Comparison of ENCODE assay signal across 8 mouse cellular contexts in genomic region chr3:122244759-122245158, GRCm38 (mm10). TPM values are rescaled to one million over a fixed set of nuclear protein-coding genes. Genes with fewer than 3 reads are reported as not detected.
DNase-seq lines count a peak whose midpoint lies in the region; ATAC-seq and TF ChIP-seq lines count a peak whose summit lies in the region.

No protein-coding gene starts in this region.

- peaks cover 4% of the 10 kb centered on the region for H3K4me1 ChIP-seq in heart, adult 2 months (ENCODE audit: control insufficient read depth, insufficient read depth, low read length)
- H3K4me1 ChIP-seq in forebrain, embryonic 14.5 days (ENCODE audit: control insufficient read depth, insufficient read depth, low read length): peaks cover 14% of the 10 kb centered on the region
- peaks cover 31 to 34% of the 10 kb centered on the region in 2 experiments for H3K4me1 ChIP-seq in liver, embryonic 14.5 days (replicated peaks; ENCODE audit: control insufficient read depth in 2 of 2, insufficient read depth in 2 of 2, low read length in 1 of 2)

- no peak for DNase-seq in heart, adult 2 months
- no peak for DNase-seq in heart, postnatal 4 days
- DNase-seq in forebrain, embryonic 14.5 days (ENCODE audit: low spot score): no peak
- no peak for DNase-seq in liver, embryonic 14.5 days (ENCODE audit: low read depth in 3 of 3, low spot score in 3 of 3)
- no peak for DNase-seq in adrenal gland, postnatal 36 days
- no peak for DNase-seq in ovary, adult 18-20 months (ENCODE audit: low spot score)
- no peak for DNase-seq in frontal cortex, postnatal 36 days (ENCODE audit: low spot score in 2 of 2)

- peak overlapping the region; percentile 38; the same call in 1 of the 2 replicates for H3K4me3 ChIP-seq in heart, adult 2 months
- H3K4me3 ChIP-seq in forebrain, embryonic 14.5 days (ENCODE audit: low read depth, low read length): peak overlapping the region; percentile 92
- peak overlapping the region in 1 of 2 experiments; percentile 41; a peak in 2 of 4 replicates for H3K4me3 ChIP-seq in liver, embryonic 14.5 days (ENCODE audit: insufficient read depth in 1 of 2, low read depth in 2 of 2, low read length in 2 of 2)

- 0 out of 2 replicates have a peak overlapping the region, but pooled peaks have one; percentile 0 for H3K27ac ChIP-seq in heart, adult 2 months
- H3K27ac ChIP-seq in forebrain, embryonic 14.5 days (ENCODE audit: low read depth, low read length): peak overlapping the region; percentile 92; the same call in 1 of the 2 replicates
- H3K27ac ChIP-seq in liver, embryonic 14.5 days: peak overlapping the region; percentile 54

- H3K9me3 ChIP-seq in forebrain, embryonic 14.5 days (replicated peaks; ENCODE audit: control insufficient read depth, low read length): no peaks in the 10 kb centered on the region
- H3K9me3 ChIP-seq in liver, embryonic 14.5 days (ENCODE audit: control insufficient read depth, low read length): no peaks in the 10 kb centered on the region

- WGBS in heart, adult 2 months: 50% methylated on average over 6 of the region's 6 CpGs
- WGBS in forebrain, embryonic 14.5 days: 40% methylated on average over 6 of the region's 6 CpGs
- 47% methylated on average over 6 of the region's 6 CpGs for WGBS in liver, embryonic 14.5 days (ENCODE audit: insufficient replicate concordance)

- H3K79me2 ChIP-seq in heart, adult 2 months (replicated peaks; ENCODE audit: control insufficient read depth, insufficient read depth, low read length): no peaks in the 10 kb centered on the region; the same call in 1 of the 2 replicates

- H3K4me2 ChIP-seq in forebrain, embryonic 14.5 days (ENCODE audit: low read length): peak overlapping the region; percentile 58
- peak overlapping the region; percentile 77 for H3K4me2 ChIP-seq in liver, embryonic 14.5 days (ENCODE audit: low read depth)

- H3K9ac ChIP-seq in heart, adult 2 months (ENCODE audit: low read depth, low read length): no peak overlapping the region
- peak overlapping the region; percentile 57 for H3K9ac ChIP-seq in forebrain, embryonic 14.5 days (ENCODE audit: low read length)
- H3K9ac ChIP-seq in liver, embryonic 14.5 days (replicated peaks): peak overlapping the region; percentile 39

- no peak for TF ChIP-seq CTCF in heart, adult 2 months (IDR thresholded peaks at IDR 0.05)
- TF ChIP-seq CTCF in liver, embryonic 14.5 days (IDR thresholded peaks at IDR 0.05; ENCODE audit: low read depth): no peak

- H3K36me3 ChIP-seq in heart, adult 2 months (ENCODE audit: control insufficient read depth, insufficient read depth, low read length): no peaks in the 10 kb centered on the region; the same call in 1 of the 2 replicates
- H3K36me3 ChIP-seq in forebrain, embryonic 14.5 days (ENCODE audit: control insufficient read depth, insufficient read depth, low read length): no peaks in the 10 kb centered on the region
- H3K36me3 ChIP-seq in liver, embryonic 14.5 days (replicated peaks; ENCODE audit: control insufficient read depth, insufficient read depth, low read depth): peaks cover 12% of the 10 kb centered on the region

- no peak for TF ChIP-seq POLR2A in heart, adult 2 months (IDR thresholded peaks at IDR 0.05; ENCODE audit: insufficient read depth, low read depth, low read length)

- intact Hi-C loops in heart, adult 2 months (cut with DNase I): loop anchor here (1.0 to 5.0 kb wide), 2 partner anchors 30 to 48 kb away; partner anchors contain the start of genes Bcar3 and Dnttip2

- TF ChIP-seq EP300 in heart, adult 2 months (IDR thresholded peaks at IDR 0.05; ENCODE audit: insufficient read depth, low read depth, low read length): no peak
- no peak for TF ChIP-seq EP300 in liver, embryonic 14.5 days (IDR thresholded peaks at IDR 0.05; ENCODE audit: low read depth)

- peak; percentile 4 for ATAC-seq in CD4-positive, CD25-positive, alpha-beta regulatory T cell, adult 4 months
- ATAC-seq in forebrain, embryonic 14.5 days: peak; percentile 0; the same call in 1 of the 2 replicates
- no peak for ATAC-seq in liver, embryonic 14.5 days (ENCODE audit: insufficient read depth)

- no peaks in the 10 kb centered on the region for H3K27me3 ChIP-seq in heart, adult 2 months (ENCODE audit: control insufficient read depth, insufficient read depth, low read length)
- H3K27me3 ChIP-seq in forebrain, embryonic 14.5 days (replicated peaks; ENCODE audit: control insufficient read depth, insufficient read depth, low read length): no peaks in the 10 kb centered on the region
- no peaks in the 10 kb centered on the region for H3K27me3 ChIP-seq in liver, embryonic 14.5 days (ENCODE audit: control insufficient read depth, insufficient read depth, low read length)

RNA-seq across cellular contexts. Expression of gene Gclm, which starts 0.6 kb away (rescaled TPM):
- 10 to 100 TPM; 44.8 to 51.4 TPM for total RNA-seq in heart, adult 2 months (2021)
- polyA plus RNA-seq in heart, adult 2 months (2012; rRNA removed): 20.7 and 22.5 TPM in 2 replicates
- total RNA-seq in heart, postnatal 4 days (2021): 10 to 100 TPM; 43.9 to 58.5 TPM
- 10 to 100 TPM in 1 of 2 experiments, 1 to 10 TPM in 1; 7.8 to 11.4 TPM for polyA plus RNA-seq in CD4-positive, CD25-positive, alpha-beta regulatory T cell, adult 4 months (2017; shearing (Covaris generic))
- 34.7 and 36.7 TPM in 2 replicates for polyA plus RNA-seq in forebrain, embryonic 14.5 days (2014; fragmentation: Nextera tagmentation; extraction: Ambion mirVana)
- polyA plus RNA-seq in liver, embryonic 14.5 days (2012; rRNA removed): 95.7 and 140 TPM in 2 replicates
- polyA plus RNA-seq in liver, embryonic 14.5 days (2014; fragmentation: Nextera tagmentation; extraction: Ambion mirVana): 360 and 422 TPM in 2 replicates
- total RNA-seq in adrenal gland, postnatal 36 days (2021): 100 to 1,000 TPM; 111 to 119 TPM

RNA-seq across cellular contexts. Expression of gene Dnttip2, which starts 29.4 kb away (rescaled TPM):
- total RNA-seq in heart, adult 2 months (2021): 10 to 100 TPM; 25.7 to 25.8 TPM
- polyA plus RNA-seq in heart, adult 2 months (2012; rRNA removed): 6.9 and 11.1 TPM in 2 replicates
- 10 to 100 TPM; 28.9 to 30.8 TPM for total RNA-seq in heart, postnatal 4 days (2021)
- polyA plus RNA-seq in CD4-positive, CD25-positive, alpha-beta regulatory T cell, adult 4 months (2017; shearing (Covaris generic)): 100 to 1,000 TPM; 108 to 120 TPM
- 60.5 and 61.0 TPM in 2 replicates for polyA plus RNA-seq in forebrain, embryonic 14.5 days (2014; fragmentation: Nextera tagmentation; extraction: Ambion mirVana)
- 12.2 and 24.0 TPM in 2 replicates for polyA plus RNA-seq in liver, embryonic 14.5 days (2012; rRNA removed)
- 36.5 and 37.0 TPM in 2 replicates for polyA plus RNA-seq in liver, embryonic 14.5 days (2014; fragmentation: Nextera tagmentation; extraction: Ambion mirVana)
- 10 to 100 TPM; 39.8 to 44.5 TPM for total RNA-seq in adrenal gland, postnatal 36 days (2021)

RNA-seq across cellular contexts. Expression of gene Bcar3, which starts 49.2 kb away (rescaled TPM):
- 1 to 10 TPM; 4.7 to 7.5 TPM for total RNA-seq in heart, adult 2 months (2021)
- 10.0 and 10.2 TPM in 2 replicates for polyA plus RNA-seq in heart, adult 2 months (2012; rRNA removed)
- total RNA-seq in heart, postnatal 4 days (2021): 1 to 10 TPM; 8.8 to 9.5 TPM
- 1 to 10 TPM in 1 of 2 experiments, not detected in 1; 1.4 TPM for polyA plus RNA-seq in CD4-positive, CD25-positive, alpha-beta regulatory T cell, adult 4 months (2017; shearing (Covaris generic))
- polyA plus RNA-seq in forebrain, embryonic 14.5 days (2014; fragmentation: Nextera tagmentation; extraction: Ambion mirVana): 4.2 and 6.8 TPM in 2 replicates
- polyA plus RNA-seq in liver, embryonic 14.5 days (2012; rRNA removed): 3.5 and 4.2 TPM in 2 replicates
- 3.1 and 3.5 TPM in 2 replicates for polyA plus RNA-seq in liver, embryonic 14.5 days (2014; fragmentation: Nextera tagmentation; extraction: Ambion mirVana)
- total RNA-seq in adrenal gland, postnatal 36 days (2021): 10 to 100 TPM; 57.8 to 66.6 TPM

Comparison
In these comparisons a context has a peak if more than half of its experiments do, and no peak if none do; other contexts are left out.
1. H3K27ac ChIP-seq: peak in every context shown above with its lines; median percentile 92 in forebrain, embryonic 14.5 days; 54 in liver, embryonic 14.5 days; 0 in heart, adult 2 months.